Mouse (Mus musculus): Measurements from ENCODE around the gene Mfsd2b.

GRCm38 (mm10) chr12:4871260-4871659, 2.9 kb downstream of the Mfsd2b start:
- TF ChIP-seq TAL1 (IDR thresholded peaks at IDR 0.05; ENCODE audit: low read length): no peak
- no peak for TF ChIP-seq GATA1 (IDR thresholded peaks at IDR 0.05; ENCODE audit: low read length)

Measured in erythroblast, embryonic 14.5 days (primary cell).